Mouse (Mus musculus): ENCODE measurements around the gene Pkhd1. TPM values are rescaled to one million over a fixed set of nuclear protein-coding genes. Genes with fewer than 3 reads are reported as not detected.

Gene Pkhd1
- polyA plus RNA-seq, 1 experiment from 2014 or later: 0.16 TPM

DNA sequence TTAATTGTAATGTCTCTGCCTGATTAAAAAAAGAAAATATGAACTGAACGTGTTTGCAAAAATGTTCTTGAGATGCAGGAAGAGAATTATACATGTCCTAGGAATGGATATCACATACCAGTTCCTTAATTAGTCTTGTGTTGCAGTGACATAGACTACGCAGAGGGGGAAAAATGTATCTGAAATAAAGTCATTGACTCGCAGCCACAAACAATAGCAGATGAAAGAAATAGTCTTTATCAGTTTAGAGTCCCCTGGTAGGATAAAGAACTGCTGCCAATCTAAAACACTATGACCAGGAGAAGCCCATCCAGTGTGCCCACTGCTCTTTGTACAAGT is 188.8 kb downstream of the Pkhd1 start:
- no peak for TF ChIP-seq CTCF (IDR thresholded peaks at IDR 0.05; ENCODE audit: low read depth)
- no peaks in the 10 kb centered on the region for H3K4me1 ChIP-seq (replicated peaks; ENCODE audit: control insufficient read depth, insufficient read depth, low read length)
- ATAC-seq: no peak
- no peak overlapping the region for H3K27ac ChIP-seq (ENCODE audit: low read depth, low read length)
- no peaks in the 10 kb centered on the region for H3K9me3 ChIP-seq (ENCODE audit: control insufficient read depth)
- no peak overlapping the region for H3K9ac ChIP-seq (ENCODE audit: low read depth, low read length)
- H3K27me3 ChIP-seq (replicated peaks; ENCODE audit: control insufficient read depth, insufficient read depth, low read length): no peaks in the 10 kb centered on the region
- no peak overlapping the region for H3K4me2 ChIP-seq (replicated peaks; ENCODE audit: low read depth)
- H3K36me3 ChIP-seq (ENCODE audit: control insufficient read depth, insufficient read depth): no peaks in the 10 kb centered on the region
- no peak overlapping the region for H3K4me3 ChIP-seq (ENCODE audit: low read depth, low read length)
- 83% methylated on average over 3 of the region's 3 CpGs for WGBS

GRCm38 (mm10) chr1:20428370-20429055 is 189.4 kb downstream of the Pkhd1 start:
- Histone ChIP-seq H3K36me3 (ENCODE audit: control insufficient read depth, insufficient read depth) (no peaks in the 10 kb centered on the region), H3K4me2 (replicated peaks; ENCODE audit: low read depth) (no peak overlapping the region), H3K27me3 (replicated peaks; ENCODE audit: control insufficient read depth, insufficient read depth, low read length) (no peaks in the 10 kb centered on the region), H3K4me1 (replicated peaks; ENCODE audit: control insufficient read depth, insufficient read depth, low read length) (no peaks in the 10 kb centered on the region), H3K9ac (ENCODE audit: low read depth, low read length) (no peak overlapping the region), H3K27ac (ENCODE audit: low read depth, low read length) (no peak overlapping the region), H3K4me3 (ENCODE audit: low read depth, low read length) (no peak overlapping the region), H3K9me3 (ENCODE audit: control insufficient read depth) (no peaks in the 10 kb centered on the region)
- no peak for ATAC-seq
- 78% methylated on average over 12 of the region's 12 CpGs for WGBS
- TF ChIP-seq CTCF (IDR thresholded peaks at IDR 0.05; ENCODE audit: low read depth): no peak

DNA sequence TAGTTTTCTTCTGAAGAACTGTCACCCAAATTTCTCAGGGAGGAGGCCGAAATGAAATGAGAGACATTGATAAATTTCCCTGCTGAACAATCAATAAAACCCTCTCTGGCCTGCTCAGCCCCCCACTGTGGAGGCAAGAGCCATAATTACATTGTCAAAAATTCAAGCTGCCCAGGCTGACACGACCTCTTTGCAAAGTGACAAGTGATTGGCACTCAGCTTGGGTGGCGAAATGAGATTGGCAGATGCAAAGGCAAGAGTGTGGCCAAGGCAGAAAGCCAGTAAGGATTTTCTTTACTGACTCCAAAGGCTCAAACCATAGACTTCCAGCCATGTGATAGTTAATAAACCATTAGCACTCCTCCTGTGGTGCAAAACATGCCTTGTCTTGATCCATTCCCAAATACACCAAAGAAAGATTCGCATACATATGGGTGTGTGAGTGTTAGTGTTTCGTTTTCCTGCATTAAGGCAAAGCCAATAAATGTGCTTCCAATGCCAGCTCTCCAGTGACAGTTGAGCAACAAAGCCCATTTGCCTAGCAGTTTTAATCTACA is 208.4 kb downstream of the Pkhd1 start:
- WGBS: 66% methylated on average over 5 of the region's 5 CpGs
- H3K36me3 ChIP-seq (ENCODE audit: control insufficient read depth, insufficient read depth): no peaks in the 10 kb centered on the region
- no peak overlapping the region for H3K4me2 ChIP-seq (replicated peaks; ENCODE audit: low read depth)
- H3K9ac ChIP-seq (ENCODE audit: low read depth, low read length): no peak overlapping the region
- TF ChIP-seq CTCF (IDR thresholded peaks at IDR 0.05; ENCODE audit: low read depth): no peak
- no peak overlapping the region for H3K27ac ChIP-seq (ENCODE audit: low read depth, low read length)
- no peaks in the 10 kb centered on the region for H3K27me3 ChIP-seq (replicated peaks; ENCODE audit: control insufficient read depth, insufficient read depth, low read length)
- H3K4me3 ChIP-seq (ENCODE audit: low read depth, low read length): no peak overlapping the region
- no peak for ATAC-seq
- no peaks in the 10 kb centered on the region for H3K4me1 ChIP-seq (replicated peaks; ENCODE audit: control insufficient read depth, insufficient read depth, low read length)
- no peaks in the 10 kb centered on the region for H3K9me3 ChIP-seq (ENCODE audit: control insufficient read depth)

DNA sequence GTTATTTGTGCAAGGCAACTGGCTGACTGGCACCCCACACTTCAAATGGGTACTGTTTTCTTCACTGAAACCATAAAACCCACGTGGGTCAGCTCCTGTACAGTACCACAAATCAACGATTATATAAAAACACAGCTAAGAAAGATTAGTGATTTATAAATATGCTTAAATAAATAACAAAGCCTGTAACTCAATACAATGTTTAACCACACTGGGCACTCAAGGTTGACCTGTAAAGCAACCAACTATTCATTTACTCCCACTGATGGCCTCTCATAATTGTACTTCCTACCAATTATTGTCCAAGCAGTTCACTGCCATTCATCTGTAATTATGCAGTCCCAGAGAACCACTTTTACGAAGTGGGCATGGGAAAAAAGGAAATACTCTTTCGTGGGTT is 219.5 kb downstream of the Pkhd1 start:
- H3K4me1 ChIP-seq (replicated peaks; ENCODE audit: control insufficient read depth, insufficient read depth, low read length): no peaks in the 10 kb centered on the region
- 54% methylated on average over 4 of the region's 4 CpGs for WGBS
- H3K27ac ChIP-seq (ENCODE audit: low read depth, low read length): no peak overlapping the region
- no peak for ATAC-seq
- no peak overlapping the region for H3K4me3 ChIP-seq (ENCODE audit: low read depth, low read length)
- TF ChIP-seq CTCF (IDR thresholded peaks at IDR 0.05; ENCODE audit: low read depth): no peak
- H3K36me3 ChIP-seq (ENCODE audit: control insufficient read depth, insufficient read depth): no peaks in the 10 kb centered on the region
- no peak overlapping the region for H3K4me2 ChIP-seq (replicated peaks; ENCODE audit: low read depth)
- H3K9ac ChIP-seq (ENCODE audit: low read depth, low read length): no peak overlapping the region
- H3K9me3 ChIP-seq (ENCODE audit: control insufficient read depth): no peaks in the 10 kb centered on the region
- H3K27me3 ChIP-seq (replicated peaks; ENCODE audit: control insufficient read depth, insufficient read depth, low read length): no peaks in the 10 kb centered on the region

- H3K27me3 ChIP-seq (replicated peaks; ENCODE audit: control insufficient read depth, insufficient read depth, low read length): no peaks in the 10 kb centered on the region
- no peaks in the 10 kb centered on the region for H3K4me1 ChIP-seq (replicated peaks; ENCODE audit: control insufficient read depth, insufficient read depth, low read length)
- H3K36me3 ChIP-seq (ENCODE audit: control insufficient read depth, insufficient read depth): no peaks in the 10 kb centered on the region
- no peak overlapping the region for H3K27ac ChIP-seq (ENCODE audit: low read depth, low read length)
- no peak overlapping the region for H3K4me3 ChIP-seq (ENCODE audit: low read depth, low read length)
- no peak overlapping the region for H3K4me2 ChIP-seq (replicated peaks; ENCODE audit: low read depth)
- H3K9me3 ChIP-seq (ENCODE audit: control insufficient read depth): no peaks in the 10 kb centered on the region
- no peak overlapping the region for H3K9ac ChIP-seq (ENCODE audit: low read depth, low read length)
- WGBS: 50% methylated on average over 1 of the region's 1 CpGs
- TF ChIP-seq CTCF (IDR thresholded peaks at IDR 0.05; ENCODE audit: low read depth): no peak
- ATAC-seq: no peak
These were observed 253.4 kb downstream of the Pkhd1 start for GRCm38 (mm10) chr1:20364437-20364836.

- TF ChIP-seq CTCF (IDR thresholded peaks at IDR 0.05; ENCODE audit: low read depth): no peak
- no peak overlapping the region for H3K4me2 ChIP-seq (replicated peaks; ENCODE audit: low read depth)
- ATAC-seq: no peak
These were observed 273.2 kb downstream of the Pkhd1 start for GRCm38 (mm10) chr1:20344651-20345050.

More at GRCm38 (mm10) chr1:20344651-20345050, 273.2 kb downstream of the Pkhd1 start:
- H3K9ac ChIP-seq (ENCODE audit: low read depth, low read length): no peak overlapping the region
- no peaks in the 10 kb centered on the region for H3K36me3 ChIP-seq (ENCODE audit: control insufficient read depth, insufficient read depth)
- H3K4me3 ChIP-seq (ENCODE audit: low read depth, low read length): no peak overlapping the region
- H3K27me3 ChIP-seq (replicated peaks; ENCODE audit: control insufficient read depth, insufficient read depth, low read length): no peaks in the 10 kb centered on the region
- no peak overlapping the region for H3K27ac ChIP-seq (ENCODE audit: low read depth, low read length)
- H3K9me3 ChIP-seq (ENCODE audit: control insufficient read depth): no peaks in the 10 kb centered on the region
- H3K4me1 ChIP-seq (replicated peaks; ENCODE audit: control insufficient read depth, insufficient read depth, low read length): no peaks in the 10 kb centered on the region
- 42% methylated on average over 3 of the region's 3 CpGs for WGBS
